Mouse (Mus musculus) bone marrow, adult 2 months (tissue): Measurements from ENCODE around the gene Plekha5.

Source experiments
- CTCF ChIP-seq: fragments of 200-500 bp; IDR thresholded peaks from 2 replicates; pipeline ENCODE4 v1.5.1; 2011; ENCODE audit warnings: low read length, control low read depth; ENCODE audit not compliant: control insufficient read depth, insufficient read depth
- POLR2A ChIP-seq: fragments of 200-500 bp; IDR thresholded peaks from 2 replicates; pipeline ENCODE4 v1.6.1; 2011; ENCODE audit warnings: low read depth, mild to moderate bottlenecking, control low read depth, low read length, borderline replicate concordance; ENCODE audit not compliant: control insufficient read depth

DNA sequence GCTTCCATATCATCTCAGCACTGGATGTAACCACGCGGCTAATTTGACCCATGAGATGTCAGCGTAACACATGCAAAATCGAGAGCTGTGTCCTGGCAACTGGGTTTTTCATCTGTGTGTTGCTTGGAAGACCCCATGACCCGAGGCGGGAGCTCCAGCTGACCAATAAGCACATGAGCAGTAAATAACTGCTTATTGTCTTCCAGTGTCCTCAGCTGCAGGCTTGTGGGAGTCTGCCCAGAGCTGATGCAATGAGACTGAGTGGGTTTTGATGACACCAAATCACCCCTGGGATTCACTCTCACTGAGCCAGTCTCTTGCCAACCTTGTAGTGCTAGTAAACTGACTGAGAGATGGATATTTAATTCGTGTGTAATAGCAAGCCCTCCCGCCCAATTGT, 42.7 kb upstream of the Plekha5 start:
- TF ChIP-seq POLR2A (no peak), CTCF (no peak)
